Mouse (Mus musculus) CH12.LX (cell line): Measurements from ENCODE around the gene Vps35. TPM values are rescaled to one million over a fixed set of nuclear protein-coding genes. Genes with fewer than 3 reads are reported as not detected.

Experiments
- DNase-seq: peaks from one replicate; pipeline ENCODE4 v3.0.0-alpha.2; 2013; ENCODE audit errors: extremely low read depth
- H3K27ac ChIP-seq: 2 replicates; pipeline ENCODE4 v1.5.1; 2012; ENCODE audit warnings: low read depth, mild to moderate bottlenecking, control low read depth, moderate library complexity; ENCODE audit not compliant: insufficient read depth
- H3K27me3 ChIP-seq: replicated peaks from 2 replicates; pipeline ENCODE3; 2012; ENCODE audit warnings: inconsistent platforms
- H3K36me3 ChIP-seq, 2 experiments: replicated peaks in 1 of 2; 2 replicates each; pipeline versions ENCODE3 to v1.6.1; 2012; ENCODE audit warnings: inconsistent platforms in 1 of 2, low read length in 1 of 2, mild to moderate bottlenecking in 1 of 2, mixed read lengths in 1 of 2, moderate library complexity in 1 of 2; ENCODE audit not compliant: control insufficient read depth in 1 of 2, insufficient read depth in 1 of 2
- H3K4me1 ChIP-seq, 2 experiments: 2 replicates each; pipeline ENCODE4 v1.6.1; 2012; ENCODE audit warnings: inconsistent platforms in 1 of 2, moderate library complexity in 1 of 2; ENCODE audit not compliant: insufficient read depth in 2 of 2, control insufficient read depth in 1 of 2
- H3K4me2 ChIP-seq: 2 replicates; pipeline ENCODE4 v1.6.1; 2012; ENCODE audit warnings: low read depth, mild to moderate bottlenecking, control low read depth; ENCODE audit not compliant: poor library complexity, insufficient read depth, severe bottlenecking
- H3K4me3 ChIP-seq, 3 experiments: fragments of 150-350 bp in 1 of 3; sonication (generic) in 1 of 3; replicated peaks in 1 of 3; 2 replicates each; pipeline versions ENCODE3 to v1.5.1; 2011 to 2012; ENCODE audit warnings: low read depth in 2 of 3, low read length in 2 of 3, mild to moderate bottlenecking in 2 of 3, moderate library complexity in 2 of 3, control low read depth in 1 of 3, improper control_type of control experiment in 1 of 3, inconsistent platforms in 1 of 3, mixed read lengths in 1 of 3; ENCODE audit not compliant: poor library complexity in 1 of 3
- H3K79me2 ChIP-seq: replicated peaks from 2 replicates; pipeline ENCODE4 v1.6.1; 2012; ENCODE audit warnings: mild to moderate bottlenecking, moderate library complexity; ENCODE audit not compliant: control insufficient read depth, poor library complexity, insufficient read depth, severe bottlenecking; ENCODE audit errors: extremely low read depth
- H3K9ac ChIP-seq: 2 replicates; pipeline ENCODE4 v1.6.1; 2012; ENCODE audit warnings: low read depth, mild to moderate bottlenecking, control low read depth, moderate library complexity; ENCODE audit not compliant: insufficient read depth
- H3K9me3 ChIP-seq: replicated peaks from 2 replicates; pipeline ENCODE3; 2012; ENCODE audit warnings: low read length, inconsistent platforms, mixed read lengths
- BHLHE40 ChIP-seq: IDR thresholded peaks from 2 replicates; pipeline ENCODE4 v1.6.1; 2011; ENCODE audit warnings: mild to moderate bottlenecking, low read depth, low read length, improper control_type of control experiment
- CHD1 ChIP-seq: IDR thresholded peaks from 2 replicates; pipeline ENCODE4 v1.6.1; 2012; ENCODE audit warnings: low read depth, low read length, improper control_type of control experiment, inconsistent platforms
- EP300 ChIP-seq: IDR thresholded peaks from 2 replicates; pipeline ENCODE4 v1.6.1; 2011; ENCODE audit warnings: low read length, improper control_type of control experiment
- GABPA ChIP-seq: IDR thresholded peaks from 2 replicates; pipeline ENCODE4 v1.6.1; 2012; ENCODE audit warnings: low read depth, low read length, improper control_type of control experiment, inconsistent platforms; ENCODE audit not compliant: insufficient replicate concordance
- HCFC1 ChIP-seq: IDR thresholded peaks from 2 replicates; pipeline ENCODE4 v1.6.1; 2012; ENCODE audit warnings: low read depth, mild to moderate bottlenecking, inconsistent platforms, low read length, improper control_type of control experiment
- IRF4 ChIP-seq: IDR thresholded peaks from 2 replicates; pipeline ENCODE4 v1.6.1; 2014; ENCODE audit warnings: low read depth, mild to moderate bottlenecking, inconsistent platforms, low read length, improper control_type of control experiment
- JUN ChIP-seq: IDR thresholded peaks from 2 replicates; pipeline ENCODE4 v1.6.1; 2011; ENCODE audit warnings: low read depth, mild to moderate bottlenecking, low read length, improper control_type of control experiment, moderate library complexity; ENCODE audit not compliant: insufficient read depth
- JUND ChIP-seq: conservative IDR thresholded peaks from 2 replicates; pipeline ENCODE4 v1.6.1; 2011; ENCODE audit warnings: low read depth, low read length, improper control_type of control experiment
- MYC ChIP-seq: IDR thresholded peaks from 2 replicates; pipeline ENCODE4 v1.6.1; 2011; ENCODE audit warnings: low read depth, mild to moderate bottlenecking, improper control_type of control experiment, low read length
- NELFE ChIP-seq: IDR thresholded peaks from 2 replicates; pipeline ENCODE4 v1.6.1; 2011; ENCODE audit warnings: low read depth, low read length, improper control_type of control experiment
- PAX5 ChIP-seq: IDR thresholded peaks from 2 replicates; pipeline ENCODE4 v1.6.1; 2012; ENCODE audit warnings: low read length, inconsistent platforms, mixed read lengths
- RAD21 ChIP-seq: IDR thresholded peaks from 2 replicates; pipeline ENCODE4 v1.6.1; 2011; ENCODE audit warnings: low read depth, mild to moderate bottlenecking, low read length, improper control_type of control experiment, moderate library complexity
- RCOR1 ChIP-seq: conservative IDR thresholded peaks from 2 replicates; pipeline ENCODE4 v1.6.1; 2012; ENCODE audit warnings: low read depth, mild to moderate bottlenecking, inconsistent platforms, low read length, improper control_type of control experiment
- TBP ChIP-seq: conservative IDR thresholded peaks from 2 replicates; pipeline ENCODE4 v1.6.1; 2011; ENCODE audit warnings: low read depth, low read length, improper control_type of control experiment
- TCF12 ChIP-seq: IDR thresholded peaks from 2 replicates; pipeline ENCODE4 v1.6.1; 2014; ENCODE audit warnings: low read depth, mild to moderate bottlenecking, inconsistent platforms, low read length, improper control_type of control experiment
- USF1 ChIP-seq: IDR thresholded peaks from 2 replicates; pipeline ENCODE4 v1.6.1; 2014; ENCODE audit warnings: low read depth, mild to moderate bottlenecking, inconsistent platforms, low read length, improper control_type of control experiment
- ZC3H11A ChIP-seq: IDR thresholded peaks from 2 replicates; pipeline ENCODE4 v1.6.1; 2012; ENCODE audit warnings: low read depth, mild to moderate bottlenecking, inconsistent platforms, low read length, improper control_type of control experiment
- ZKSCAN1 ChIP-seq: IDR thresholded peaks from 2 replicates; pipeline ENCODE4 v1.6.1; 2012; ENCODE audit warnings: low read depth, inconsistent platforms, low read length, improper control_type of control experiment, borderline replicate concordance
- ZMIZ1 ChIP-seq: IDR thresholded peaks from 2 replicates; pipeline ENCODE4 v1.6.1; 2012; ENCODE audit warnings: low read depth, mild to moderate bottlenecking, inconsistent platforms, low read length, improper control_type of control experiment
- ZNF384 ChIP-seq: IDR thresholded peaks from 2 replicates; pipeline ENCODE4 v1.6.1; 2012; ENCODE audit warnings: low read depth, low read length, improper control_type of control experiment, inconsistent platforms
- dilution Hi-C: fragments of 300-500 bp; cut with MboI; formaldehyde crosslinking; loops from 2 replicates; pipeline ENCODE4 v1.14.3; 2020; ENCODE audit warnings: low sequenced_read_pairs; ENCODE audit not compliant: extremely low pct_unique_long_range_greater_than_20kb, extremely low pct_ligation_motif_present
- in situ Hi-C: fragments of 300-500 bp; cut with MboI; formaldehyde crosslinking; loops from 3 replicates; pipeline ENCODE4 v1.14.3; 2019; ENCODE audit warnings: low sequenced_read_pairs, low pct_ligation_motif_present, low pct_unique_long_range_greater_than_20kb, mixed read lengths
- polyA plus RNA-seq: library from polyadenylated mRNA; unstranded; fragments of >175 nt; gene quantifications from 2 replicates; pipeline ENCODE4 v1.2.1, GENCODE M21; 2012; ENCODE audit warnings: low read depth; ENCODE audit not compliant: insufficient read length
- total RNA-seq, 2 experiments: library from RNA; depleted of rRNA; stranded (reverse); fragments of 300-350 nt in 1 of 2; fragments of >200 nt in 1 of 2; gene quantifications; 2 replicates each; pipeline ENCODE4 v1.2.3; 2012 to 2014

Gene Vps35
- total and polyA plus RNA-seq, 3 experiments = 79.8 to 163 (median 99.2) TPM

GRCm38 (mm10) chr8:85339871-85340573, 40.4 kb upstream of the Vps35 start:
- in situ Hi-C loops = no loop called here
- Histone ChIP-seq H3K4me3 (no peak overlapping the region), H3K27ac (no peak overlapping the region), H3K4me1 (0 out of 4 replicates have a peak, but pooled peaks cover 0 to 2% of the 10 kb centered on the region in 2 experiments), H3K36me3 (no peaks in the 10 kb centered on the region), H3K9ac (no peak overlapping the region), H3K27me3 (no peaks in the 10 kb centered on the region), H3K4me2 (no peak overlapping the region), H3K79me2 (no peaks in the 10 kb centered on the region)
- dilution Hi-C loops = no loop called here
- TF ChIP-seq HCFC1 = no peak
- TF ChIP-seq ZMIZ1 = no peak
- TF ChIP-seq EP300 = no peak
- no peak for TF ChIP-seq IRF4
- no peak for TF ChIP-seq NELFE
- no peak for TF ChIP-seq TBP
- TF ChIP-seq RAD21 = no peak
- no peak for TF ChIP-seq PAX5
- TF ChIP-seq GABPA = no peak
- TF ChIP-seq BHLHE40 = no peak
- no peak for TF ChIP-seq MYC
- no peak for TF ChIP-seq TCF12
- TF ChIP-seq, all 38 proteins: peak for 0
- no peak for DNase-seq
- no peaks in the 10 kb centered on the region for H3K9me3 ChIP-seq

- H3K27me3 ChIP-seq = no peaks in the 10 kb centered on the region
- no peak overlapping the region for H3K9ac ChIP-seq
- no peak overlapping the region for H3K4me2 ChIP-seq
- no peak for DNase-seq
- H3K36me3 ChIP-seq = no peaks in the 10 kb centered on the region
- no peak overlapping the region for H3K4me3 ChIP-seq
- H3K9me3 ChIP-seq = no peaks in the 10 kb centered on the region
- in situ Hi-C loops = no loop called here
- dilution Hi-C loops = no loop called here
- H3K79me2 ChIP-seq = no peaks in the 10 kb centered on the region
- H3K27ac ChIP-seq = no peak overlapping the region
- H3K4me1 ChIP-seq = 0 out of 4 replicates have a peak, but pooled peaks cover 0 to 2% of the 10 kb centered on the region in 2 experiments
- TF ChIP-seq TCF12 (no peak), RCOR1 (no peak), ZKSCAN1 (no peak), CHD1 (no peak), MYC (no peak), BHLHE40 (no peak), ZNF384 (no peak), JUN (no peak), USF1 (no peak), JUND (no peak), ZC3H11A (no peak)
Measured at GRCm38 (mm10) chr8:85337681-85338080, 38.1 kb upstream of the Vps35 start.
